Mouse (Mus musculus): ENCODE results near the gene Aes.

Gene Aes

GRCm38 (mm10) chr10:81544296-81545160 is 14.8 kb upstream of the Aes start:
- DNase-seq (ENCODE audit: low spot score in 2 of 2) = peak; percentile 60 to 67

GRCm38 (mm10) chr10:81545161-81545747 is 14.0 kb upstream of the Aes start, which contains the start of gene Gna11:
Gene Gna11 (minus strand): TSS chr10:81545190.
- DNase-seq (ENCODE audit: low spot score in 2 of 2) = peak; percentile 100

- DNase-seq (ENCODE audit: low spot score in 2 of 2) = no peak
Measured at GRCm38 (mm10) chr10:81546332-81546731, 13.0 kb upstream of the Aes start.

- DNase-seq (ENCODE audit: low spot score in 2 of 2) = no peak
Measured at GRCm38 (mm10) chr10:81546788-81547571, 12.3 kb upstream of the Aes start.

- no peak for DNase-seq (ENCODE audit: low spot score in 2 of 2)
Measured at GRCm38 (mm10) chr10:81548944-81549343, 10.3 kb upstream of the Aes start.

GRCm38 (mm10) chr10:81550257-81550656 is 9.0 kb upstream of the Aes start:
- DNase-seq (ENCODE audit: low spot score in 2 of 2) = peak; percentile 73 to 86

- peak; percentile 87 to 89 for DNase-seq (ENCODE audit: low spot score in 2 of 2)
Measured at GRCm38 (mm10) chr10:81551597-81552102, 7.6 kb upstream of the Aes start.

- no peak for DNase-seq (ENCODE audit: low spot score in 2 of 2)
Measured at GRCm38 (mm10) chr10:81553232-81553631, 6.1 kb upstream of the Aes start.

- no peak for DNase-seq (ENCODE audit: low spot score in 2 of 2)
Measured at GRCm38 (mm10) chr10:81553807-81554755, 5.2 kb upstream of the Aes start.

- DNase-seq (ENCODE audit: low spot score in 2 of 2) = no peak
Measured at GRCm38 (mm10) chr10:81556282-81556681, 3.0 kb upstream of the Aes start.

- no peak for DNase-seq (ENCODE audit: low spot score in 2 of 2)
Measured at GRCm38 (mm10) chr10:81557491-81557890, 1.8 kb upstream of the Aes start.

- peak; percentile 82 to 85 for DNase-seq (ENCODE audit: low spot score in 2 of 2)
Measured at GRCm38 (mm10) chr10:81559627-81560539, 595 bp downstream of the Aes start.

GRCm38 (mm10) chr10:81560719-81561459 is 1.6 kb downstream of the Aes start:
- peak; percentile 90 to 95 for DNase-seq (ENCODE audit: low spot score in 2 of 2)

- no peak for DNase-seq (ENCODE audit: low spot score in 2 of 2)
Measured at GRCm38 (mm10) chr10:81562411-81562810, 3.1 kb downstream of the Aes start.

GRCm38 (mm10) chr10:81563481-81563880 is 4.2 kb downstream of the Aes start:
- DNase-seq (ENCODE audit: low spot score in 2 of 2) = no peak

- no peak for DNase-seq (ENCODE audit: low spot score in 2 of 2)
Measured at GRCm38 (mm10) chr10:81564216-81564615, 4.9 kb downstream of the Aes start.

- peak; percentile 77 to 90 for DNase-seq (ENCODE audit: low spot score in 2 of 2)
Measured at GRCm38 (mm10) chr10:81564734-81565133, 5.4 kb downstream of the Aes start.

- DNase-seq (ENCODE audit: low spot score in 2 of 2) = peak; percentile 84 to 88
Measured at GRCm38 (mm10) chr10:81565257-81566228, 6.3 kb downstream of the Aes start.
